Mouse (Mus musculus): ENCODE results near the gene Carm1. TPM values are rescaled to one million over a fixed set of nuclear protein-coding genes. Genes with fewer than 3 reads are reported as not detected.
"Not testable (repeated sequence)": the region's sequence is repeated elsewhere in the genome, so short reads cannot be mapped to it uniquely, and the experiment has no call there.

Carm1 gene
- polyA plus RNA-seq, 1 experiment from 2014 or later = 76.5 TPM

GRCm38 (mm10) chr9:21508871-21509404 lies 37.8 kb upstream of the Carm1 start:
- Histone ChIP-seq H3K9me3 (ENCODE audit: low read depth, low read length) (no peaks in the 10 kb centered on the region), H3K36me3 (ENCODE audit: insufficient read depth) (peaks cover 49% of the 10 kb centered on the region), H3K4me1 (ENCODE audit: insufficient read depth) (peaks cover 5% of the 10 kb centered on the region; the same call in 1 of the 2 replicates), H3K27ac (ENCODE audit: low read depth) (no peak overlapping the region), H3K4me2 (peak overlapping the region; percentile 73), H3K9ac (peak overlapping the region; percentile 67), H3K4me3 (ENCODE audit: low read depth, low read length) (peak overlapping the region; percentile 72), H3K27me3 (ENCODE audit: insufficient read depth, low read length) (no peaks in the 10 kb centered on the region)
- TF ChIP-seq CTCF (IDR thresholded peaks at IDR 0.05; ENCODE audit: low read depth) = no peak
- ATAC-seq (ENCODE audit: insufficient read depth) (no peak), DNase-seq (no peak)
- 71% methylated on average over 7 of the region's 7 CpGs for WGBS

- Histone ChIP-seq H3K27me3 (ENCODE audit: insufficient read depth, low read length) (no peaks in the 10 kb centered on the region), H3K4me1 (ENCODE audit: insufficient read depth) (peaks cover 5% of the 10 kb centered on the region; the same call in 1 of the 2 replicates), H3K36me3 (ENCODE audit: insufficient read depth) (peaks cover 39% of the 10 kb centered on the region), H3K9ac (peak within 1 kb of the TSS; percentile 67), H3K9me3 (ENCODE audit: low read depth, low read length) (no peaks in the 10 kb centered on the region), H3K4me2 (peak within 1 kb of the TSS; percentile 73), H3K4me3 (ENCODE audit: low read depth, low read length) (peak within 1 kb of the TSS; percentile 72), H3K27ac (ENCODE audit: low read depth) (peak within 1 kb of the TSS; percentile 89)
- under 1% methylated on average over 44 of the region's 44 CpGs for WGBS
- TF ChIP-seq CTCF (IDR thresholded peaks at IDR 0.05; ENCODE audit: low read depth) = no peak
- ATAC-seq (ENCODE audit: insufficient read depth) (peak; percentile 97), DNase-seq (peak; percentile 98)
These were observed 36.7 kb upstream of the Carm1 start, which contains the start of gene Tmed1 for GRCm38 (mm10) chr9:21509772-21510688. TSS of gene Tmed1 (minus strand) at chr9:21510252.

- WGBS = 3% methylated on average over 7 of the region's 7 CpGs
- peaks cover 5% of the 10 kb centered on the region; the same call in 1 of the 2 replicates for H3K4me1 ChIP-seq (ENCODE audit: insufficient read depth)
- ATAC-seq (ENCODE audit: insufficient read depth) = no peak
These were observed 36.0 kb upstream of the Carm1 start for GRCm38 (mm10) chr9:21510689-21511015.

DNA sequence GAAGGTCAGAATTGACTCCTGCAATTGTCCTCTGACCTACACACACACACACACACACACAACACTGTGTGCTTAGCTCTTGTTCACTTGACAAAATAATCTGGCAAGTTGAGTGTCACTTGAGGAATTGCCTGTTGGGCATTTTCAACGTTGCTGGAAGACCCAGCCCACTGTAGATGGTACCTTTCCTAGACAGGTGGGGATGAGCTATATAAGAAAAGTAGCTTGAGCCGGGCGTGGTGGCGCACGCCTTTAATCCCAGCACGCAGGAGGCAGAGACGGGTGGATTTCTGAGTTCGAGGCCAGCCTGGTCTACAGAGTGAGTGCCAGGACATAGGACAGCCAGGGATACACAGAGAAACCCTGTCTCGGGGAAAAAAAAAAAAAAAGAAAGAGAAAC lies 35.6 kb upstream of the Carm1 start:
- Histone ChIP-seq H3K4me3 (ENCODE audit: low read depth, low read length) (peak overlapping the region; percentile 72), H3K9me3 (ENCODE audit: low read depth, low read length) (no peaks in the 10 kb centered on the region), H3K27me3 (ENCODE audit: insufficient read depth, low read length) (no peaks in the 10 kb centered on the region), H3K4me1 (ENCODE audit: insufficient read depth) (peaks cover 5% of the 10 kb centered on the region; the same call in 1 of the 2 replicates), H3K4me2 (peak overlapping the region; percentile 73), H3K27ac (ENCODE audit: low read depth) (peak overlapping the region; percentile 89; the same call in 1 of the 2 replicates), H3K9ac (peak overlapping the region; percentile 67), H3K36me3 (ENCODE audit: insufficient read depth) (peaks cover 29% of the 10 kb centered on the region)
- no peak for DNase-seq
- WGBS = 74% methylated on average over 9 of the region's 9 CpGs
- no peak for ATAC-seq (ENCODE audit: insufficient read depth)
- no peak for TF ChIP-seq CTCF (IDR thresholded peaks at IDR 0.05; ENCODE audit: low read depth)

More at GRCm38 (mm10) chr9:21510689-21511015, 36.0 kb upstream of the Carm1 start:
- TF ChIP-seq CTCF (IDR thresholded peaks at IDR 0.05; ENCODE audit: low read depth) = no peak
- H3K27ac ChIP-seq (ENCODE audit: low read depth) = peak overlapping the region; percentile 89
- H3K4me3 ChIP-seq (ENCODE audit: low read depth, low read length) = peak overlapping the region; percentile 72
- H3K4me2 ChIP-seq = peak overlapping the region; percentile 73
- H3K27me3 ChIP-seq (ENCODE audit: insufficient read depth, low read length) = no peaks in the 10 kb centered on the region
- no peaks in the 10 kb centered on the region for H3K9me3 ChIP-seq (ENCODE audit: low read depth, low read length)
- peak overlapping the region; percentile 67 for H3K9ac ChIP-seq
- DNase-seq = no peak
- H3K36me3 ChIP-seq (ENCODE audit: insufficient read depth) = peaks cover 33% of the 10 kb centered on the region

DNA sequence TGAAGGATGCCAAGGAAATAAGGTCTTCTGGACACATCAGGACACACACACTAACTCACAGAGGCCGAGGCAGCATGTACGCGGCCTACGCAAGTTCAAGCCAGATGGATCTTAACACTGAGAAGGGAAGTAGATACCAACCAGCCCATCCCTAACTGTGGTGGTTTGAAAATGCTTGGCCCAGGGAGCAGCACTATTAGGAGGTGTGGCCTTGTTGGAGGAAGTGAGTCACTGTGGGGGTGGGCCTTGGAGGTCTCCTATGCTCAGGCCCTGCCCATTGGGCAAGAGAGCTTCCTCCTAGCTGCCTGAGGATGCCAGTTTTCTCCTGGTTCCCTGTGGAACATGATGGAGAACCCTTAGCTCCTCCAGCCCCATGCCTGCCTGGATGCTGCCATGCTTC lies 33.2 kb upstream of the Carm1 start:
- ATAC-seq (ENCODE audit: insufficient read depth) = no peak
- no peak for DNase-seq
- no peak for TF ChIP-seq CTCF (IDR thresholded peaks at IDR 0.05; ENCODE audit: low read depth)
- no peaks in the 10 kb centered on the region for H3K9me3 ChIP-seq (ENCODE audit: low read depth, low read length)
- no peak overlapping the region for H3K9ac ChIP-seq
- H3K36me3 ChIP-seq (ENCODE audit: insufficient read depth) = peaks cover 6% of the 10 kb centered on the region; the same call in 1 of the 2 replicates
- no peak overlapping the region for H3K4me2 ChIP-seq
- H3K27me3 ChIP-seq (ENCODE audit: insufficient read depth, low read length) = no peaks in the 10 kb centered on the region
- peaks cover 5% of the 10 kb centered on the region; the same call in 1 of the 2 replicates for H3K4me1 ChIP-seq (ENCODE audit: insufficient read depth)
- H3K27ac ChIP-seq (ENCODE audit: low read depth) = no peak overlapping the region
- WGBS = 97% methylated on average over 4 of the region's 4 CpGs
- H3K4me3 ChIP-seq (ENCODE audit: low read depth, low read length) = no peak overlapping the region

DNA sequence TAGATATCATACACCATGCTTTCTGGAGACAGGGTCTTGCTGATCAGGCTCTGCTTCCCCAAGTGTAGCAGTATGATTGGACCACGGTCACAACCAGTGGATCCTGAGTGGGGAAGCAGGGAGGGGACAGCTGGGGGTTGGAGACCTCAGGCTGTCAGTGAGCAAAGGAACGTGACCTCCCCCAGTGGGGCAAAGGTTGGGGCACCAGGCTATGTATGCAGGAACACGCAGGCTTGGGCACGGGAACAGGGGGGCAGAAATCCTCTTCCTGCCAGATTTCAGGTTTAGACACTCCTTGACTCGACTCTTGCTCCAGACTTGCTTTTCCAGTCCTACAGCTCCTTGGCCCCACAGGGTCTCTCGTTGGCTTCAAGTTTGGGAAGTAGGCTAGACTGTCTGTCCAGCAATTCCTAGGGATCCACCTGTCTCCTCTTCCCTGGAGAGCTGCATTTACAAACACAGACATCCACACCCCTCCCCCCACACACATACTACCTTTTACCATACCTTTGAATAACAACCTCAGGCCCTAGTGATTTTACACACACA lies 28.7 kb upstream of the Carm1 start:
- H3K36me3 ChIP-seq (ENCODE audit: insufficient read depth) = no peaks in the 10 kb centered on the region
- no peak for DNase-seq
- H3K4me3 ChIP-seq (ENCODE audit: low read depth, low read length) = no peak overlapping the region
- no peak overlapping the region for H3K27ac ChIP-seq (ENCODE audit: low read depth)
- no peaks in the 10 kb centered on the region for H3K9me3 ChIP-seq (ENCODE audit: low read depth, low read length)
- no peak for TF ChIP-seq CTCF (IDR thresholded peaks at IDR 0.05; ENCODE audit: low read depth)
- H3K9ac ChIP-seq = no peak overlapping the region
- H3K4me1 ChIP-seq (ENCODE audit: insufficient read depth) = no peaks in the 10 kb centered on the region
- 74% methylated on average over 6 of the region's 6 CpGs for WGBS
- no peaks in the 10 kb centered on the region for H3K27me3 ChIP-seq (ENCODE audit: insufficient read depth, low read length)
- no peak overlapping the region for H3K4me2 ChIP-seq
- ATAC-seq (ENCODE audit: insufficient read depth) = no peak

- WGBS = 75% methylated on average over 6 of the region's 6 CpGs
- H3K4me2 ChIP-seq; DNase-seq; H3K27ac ChIP-seq (ENCODE audit: low read depth); H3K4me1 ChIP-seq (ENCODE audit: insufficient read depth); ATAC-seq (ENCODE audit: insufficient read depth); H3K9ac ChIP-seq; H3K27me3 ChIP-seq (ENCODE audit: insufficient read depth, low read length); H3K4me3 ChIP-seq (ENCODE audit: low read depth, low read length); H3K36me3 ChIP-seq (ENCODE audit: insufficient read depth); H3K9me3 ChIP-seq (ENCODE audit: low read depth, low read length): not testable (repeated sequence)
These were observed 28.0 kb upstream of the Carm1 start for GRCm38 (mm10) chr9:21518690-21519089.

All from lung, embryonic 14.5 days (tissue).